Mouse (Mus musculus) liver, adult (tissue): ENCODE results near the gene Lhpp.

Experiments used
- GATA4 ChIP-seq: IDR thresholded peaks from 2 replicates; pipeline ENCODE4 v1.6.1; 2014; ENCODE audit warnings: mild to moderate bottlenecking, low read length; ENCODE audit not compliant: insufficient replicate concordance

Gene Lhpp

DNA sequence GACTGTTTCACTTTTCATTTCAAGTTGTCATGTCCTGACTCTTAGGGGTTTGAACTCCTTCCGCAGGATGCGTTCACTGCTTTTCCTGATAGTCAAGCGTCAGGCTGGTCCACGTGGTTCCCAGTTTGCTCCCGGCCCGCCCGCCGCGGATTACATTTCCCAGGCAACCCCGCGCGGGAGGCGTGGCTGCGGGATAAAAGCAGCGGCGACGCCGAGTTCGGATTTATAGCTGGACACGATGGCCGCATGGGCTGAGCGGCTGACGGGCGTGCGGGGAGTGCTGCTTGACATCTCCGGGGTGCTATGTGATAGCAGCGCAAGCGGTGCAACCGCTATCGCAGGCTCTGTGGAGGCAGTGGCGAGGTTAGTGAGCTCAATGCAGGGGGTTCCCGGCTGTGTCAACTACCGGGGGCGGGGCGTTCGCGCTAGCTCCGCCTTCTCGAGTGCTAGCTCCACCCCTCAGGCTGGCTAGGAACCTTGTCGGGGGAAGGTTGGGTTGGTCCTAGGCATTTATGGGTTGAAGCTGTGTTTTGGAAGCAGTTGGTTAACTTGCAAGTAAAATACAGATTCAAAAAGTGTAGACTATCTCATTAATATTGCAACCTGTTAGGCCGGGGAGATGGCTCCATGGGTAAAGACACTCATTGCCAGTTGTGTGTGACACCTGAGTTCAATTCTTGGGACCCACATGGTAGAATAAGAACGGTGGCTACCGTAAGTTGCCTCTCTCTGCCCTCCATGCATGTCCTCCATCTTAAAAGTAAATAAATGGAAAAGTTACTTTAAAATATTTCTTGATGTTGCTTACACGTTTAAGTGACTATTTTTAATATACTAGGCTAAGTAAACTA lies at the start of gene Lhpp:
Gene Lhpp, plus strand, starts transcription at position 171 of the 851 bp plus-strand sequence.
- peak; percentile 13; the same call in 1 of the 2 replicates for TF ChIP-seq GATA4

DNA sequence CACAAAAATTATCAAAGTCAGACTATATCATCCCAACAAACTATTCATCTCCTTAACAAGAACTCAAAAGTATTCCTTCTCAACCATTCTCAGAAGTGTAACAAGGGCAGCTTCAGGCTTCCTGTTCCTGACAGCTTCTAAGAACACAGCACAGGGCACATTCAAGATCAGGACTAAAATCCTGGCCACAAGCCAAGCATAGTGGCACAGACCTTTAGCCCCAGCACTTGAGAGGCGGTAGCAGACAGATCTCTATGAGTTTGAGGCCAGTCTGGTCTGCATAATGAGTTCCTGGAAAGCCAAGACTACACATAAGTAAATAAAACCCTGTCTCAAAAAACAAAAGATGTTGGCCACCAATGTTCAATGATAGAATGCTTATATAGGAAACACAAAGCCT lies 44.6 kb upstream of the Lhpp start:
- TF ChIP-seq GATA4: no peak

GRCm38 (mm10) chr7:132568817-132569216 lies 41.6 kb upstream of the Lhpp start:
- TF ChIP-seq GATA4: no peak

DNA sequence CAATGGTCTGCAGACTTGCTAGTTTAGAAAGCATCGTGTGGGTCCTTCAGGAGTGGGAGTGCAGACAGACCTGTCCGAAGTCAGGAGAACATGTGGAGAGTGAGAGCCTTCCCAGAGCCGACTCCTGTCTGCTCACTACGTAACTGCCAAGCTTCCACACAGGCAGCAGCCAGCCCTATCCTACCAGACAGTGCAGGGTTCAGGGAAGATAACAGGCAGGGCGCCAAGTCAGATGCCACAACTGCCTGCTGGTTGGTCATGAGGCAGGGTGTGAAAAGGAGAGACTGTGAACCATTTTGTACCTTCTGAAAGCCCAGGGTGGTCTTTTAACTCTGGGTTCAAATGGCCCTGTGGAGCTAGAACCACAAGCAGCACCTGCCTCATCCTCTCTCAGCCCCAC lies 40.4 kb upstream of the Lhpp start:
- TF ChIP-seq GATA4: no peak

DNA sequence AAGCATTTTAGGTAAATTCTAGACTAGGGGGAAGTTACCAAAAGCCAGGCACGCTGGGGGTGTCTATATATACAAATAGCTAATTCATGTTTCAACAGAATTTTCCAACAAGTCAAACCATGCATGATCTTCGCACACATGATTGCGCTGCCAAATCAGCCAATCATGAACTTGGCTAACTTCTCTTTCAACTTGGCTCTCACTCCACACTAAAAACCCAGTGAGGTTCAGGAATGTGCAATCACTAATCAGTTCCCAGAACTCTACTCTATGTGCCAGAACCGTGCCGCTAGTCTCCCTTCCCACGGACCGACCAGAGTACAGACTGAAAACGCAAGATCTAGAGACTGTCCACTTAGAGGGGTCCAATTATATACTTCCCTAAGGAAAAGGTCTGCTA lies 39.0 kb upstream of the Lhpp start:
- TF ChIP-seq GATA4: peak; percentile 43; the same call in 1 of the 2 replicates

DNA sequence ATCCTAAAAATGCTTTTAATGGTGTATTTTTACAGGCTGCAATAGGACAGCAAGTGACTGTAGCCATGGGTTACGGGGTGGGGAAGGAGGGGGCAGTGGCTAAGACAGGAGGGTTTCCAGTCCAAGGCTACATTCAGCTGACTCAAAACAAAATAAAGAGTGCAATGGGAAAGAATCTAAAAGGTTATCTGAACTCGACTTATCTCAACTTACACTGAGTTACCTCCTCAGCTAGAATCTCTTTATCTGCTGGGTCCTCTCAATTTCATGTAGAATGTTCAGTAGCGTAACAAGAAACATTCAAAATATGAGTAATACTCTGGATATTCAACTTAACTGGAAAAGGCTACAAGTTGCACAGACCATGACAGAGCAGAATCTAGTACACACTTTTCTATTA lies 37.7 kb upstream of the Lhpp start:
- no peak for TF ChIP-seq GATA4

DNA sequence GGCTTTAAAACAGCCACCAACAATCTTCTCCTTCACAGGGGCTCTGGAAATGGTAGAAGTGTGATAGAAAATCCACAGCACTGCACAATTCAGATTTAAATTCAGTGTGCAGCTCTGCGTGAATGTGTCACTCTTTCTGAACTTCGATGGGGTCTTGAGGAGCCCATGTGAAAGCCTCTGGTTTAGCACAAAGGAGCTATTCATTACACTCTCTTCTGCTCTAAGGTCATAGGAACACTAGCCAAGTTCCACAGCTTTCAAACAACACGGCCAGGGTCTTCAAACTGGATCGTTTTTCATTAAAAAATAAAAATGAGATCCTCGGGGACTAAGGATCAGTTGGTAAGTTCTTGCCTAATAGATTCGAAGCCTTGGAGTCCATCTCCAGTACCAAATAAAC lies 37.2 kb upstream of the Lhpp start:
- TF ChIP-seq GATA4: no peak

GRCm38 (mm10) chr7:132574646-132575045 lies 35.8 kb upstream of the Lhpp start:
- TF ChIP-seq GATA4: no peak

DNA sequence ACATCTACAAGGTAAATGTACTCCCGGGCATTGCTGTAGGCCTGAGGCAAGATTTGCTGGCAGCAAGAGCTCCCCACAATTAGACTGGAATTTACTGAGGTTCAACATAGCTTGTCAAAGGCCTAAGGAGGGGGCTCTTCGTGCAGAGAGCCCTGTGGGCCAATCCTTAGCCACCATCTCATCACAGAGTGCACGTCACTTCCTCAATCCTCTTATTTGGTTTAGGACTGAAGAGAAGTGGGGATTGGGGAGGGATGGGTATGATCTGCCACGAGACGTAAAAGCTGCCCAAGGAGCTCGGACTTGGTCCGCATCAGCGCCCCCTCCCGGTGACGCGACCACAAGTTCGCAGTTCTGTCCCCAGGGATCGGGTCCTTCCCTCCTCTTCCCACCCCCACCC lies 34.8 kb upstream of the Lhpp start:
- no peak for TF ChIP-seq GATA4

DNA sequence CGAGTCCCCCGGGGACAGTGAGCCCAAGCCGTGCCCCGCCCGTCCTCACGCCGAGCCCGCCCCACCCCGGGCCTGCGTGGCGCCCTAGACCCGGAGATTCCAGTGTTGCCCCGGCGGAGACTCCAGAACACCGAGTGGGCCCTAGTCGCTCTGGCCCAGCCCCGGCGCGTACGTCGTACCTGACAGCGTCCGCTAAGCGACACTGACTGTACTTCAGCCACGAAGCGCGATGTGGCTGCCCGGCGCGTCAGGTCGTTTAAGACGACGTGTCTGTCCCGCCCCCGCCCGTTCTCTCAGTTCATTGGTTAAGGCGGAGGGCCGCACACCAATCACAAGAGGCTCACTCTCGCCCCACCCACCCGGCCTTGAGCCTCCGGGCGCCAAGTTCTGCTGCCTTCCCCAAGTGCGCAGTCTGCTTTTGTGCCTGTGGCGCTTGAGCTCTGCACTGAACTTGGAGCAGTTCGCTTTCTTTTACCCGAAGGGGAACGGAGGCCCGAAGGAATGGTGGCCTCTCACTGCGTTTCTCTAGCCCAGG lies 34.3 kb upstream of the Lhpp start, which contains the start of gene Oat:
Gene Oat, minus strand, starts transcription at position 283 of the 535 bp plus-strand sequence.
- no peak for TF ChIP-seq GATA4

DNA sequence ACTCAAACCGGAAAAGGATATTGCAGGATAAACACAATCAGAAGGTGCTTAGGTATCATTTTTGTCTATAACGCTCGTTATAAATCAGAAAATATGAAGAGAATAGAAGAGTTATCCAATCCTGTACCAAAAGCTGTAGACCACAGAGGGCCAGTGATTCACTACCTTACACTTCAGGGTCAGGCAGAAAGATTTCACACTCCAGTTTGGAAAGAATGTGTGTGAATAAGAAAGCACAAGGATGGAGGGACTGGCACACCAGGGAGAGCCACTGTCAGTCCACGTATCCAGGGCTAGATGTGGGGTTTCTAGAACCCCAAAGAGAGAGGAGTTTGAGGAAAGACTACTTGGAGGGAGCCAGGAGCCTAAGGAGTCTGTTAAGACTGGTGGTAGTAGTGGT lies 33.5 kb upstream of the Lhpp start:
- no peak for TF ChIP-seq GATA4

DNA sequence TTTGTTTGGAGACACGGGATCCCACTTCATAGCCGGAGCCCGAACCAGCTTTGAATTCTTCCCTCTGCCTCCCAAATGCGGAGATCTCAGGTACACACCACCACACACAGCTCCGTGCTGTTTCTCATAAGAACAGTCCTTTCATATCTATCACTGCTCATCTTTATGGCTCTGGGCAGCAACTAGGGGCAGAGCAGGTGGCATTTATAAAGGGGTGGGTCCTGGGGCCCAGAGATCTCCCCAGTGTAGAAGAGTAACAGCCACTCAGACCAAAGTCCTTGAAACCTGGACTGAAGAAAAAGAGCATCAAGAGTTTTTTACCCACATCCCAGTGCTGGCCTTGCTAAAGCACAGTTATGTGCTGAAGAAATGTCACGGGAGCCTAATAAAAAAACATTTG lies 29.9 kb upstream of the Lhpp start:
- no peak for TF ChIP-seq GATA4

DNA sequence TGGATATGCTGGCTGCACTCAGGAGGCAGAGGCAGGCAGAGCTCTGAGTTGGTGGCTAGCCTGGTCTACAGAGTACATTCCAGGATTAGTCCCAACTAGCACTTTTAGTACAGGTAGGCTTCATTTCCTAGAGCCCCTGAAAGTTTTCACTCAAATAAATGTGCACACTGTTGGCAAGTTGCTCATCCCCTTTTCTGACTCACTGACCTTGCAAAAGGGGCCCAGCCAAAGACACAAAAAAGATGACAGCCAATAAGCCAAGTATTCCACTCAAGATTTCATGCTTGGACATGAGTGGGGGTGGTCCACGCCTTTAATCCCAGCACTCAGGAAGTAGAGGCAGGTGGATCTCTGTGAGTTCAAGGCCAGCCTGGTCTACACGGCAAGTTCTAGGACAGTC lies 29.0 kb upstream of the Lhpp start:
- TF ChIP-seq GATA4: no peak

DNA sequence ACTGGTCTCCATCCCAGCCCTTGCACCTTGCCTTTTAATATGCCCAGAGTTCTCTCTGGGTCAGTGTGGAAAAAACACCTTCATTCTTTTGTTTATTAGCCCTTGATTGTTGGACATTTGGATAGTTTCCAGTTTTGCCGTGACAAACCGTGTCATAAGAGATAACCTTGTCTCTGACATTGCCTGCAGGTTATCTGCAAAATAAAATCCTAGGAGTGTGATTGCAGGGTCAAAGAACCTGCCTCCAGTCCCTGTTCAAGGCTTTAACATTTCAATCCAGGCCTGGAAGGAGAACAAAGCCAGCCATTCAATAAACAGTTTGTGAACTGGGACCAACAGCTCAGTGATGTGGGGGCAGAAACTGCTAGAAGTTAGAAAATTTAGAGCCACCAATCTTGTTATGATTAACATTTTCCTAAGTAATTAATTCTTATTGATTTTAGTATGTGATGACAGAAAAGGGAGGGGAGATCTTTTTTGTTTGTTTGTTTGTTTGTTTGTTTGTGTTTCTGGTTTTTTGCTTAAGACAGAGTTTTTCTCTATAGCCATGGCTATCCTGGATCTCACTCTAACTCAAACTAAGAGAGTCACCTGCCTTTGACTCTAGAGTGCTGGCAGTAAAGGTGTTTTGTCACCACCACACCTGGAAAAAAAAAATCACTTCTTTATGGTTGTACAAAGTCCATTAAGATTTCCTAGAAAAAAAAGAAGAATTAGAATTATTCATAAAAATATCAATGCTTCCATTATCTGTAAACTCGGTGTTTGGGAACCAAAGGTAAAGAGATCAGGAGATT lies 24.5 kb upstream of the Lhpp start:
- no peak for TF ChIP-seq GATA4

GRCm38 (mm10) chr7:132587167-132587566 lies 23.3 kb upstream of the Lhpp start:
- TF ChIP-seq GATA4: no peak

DNA sequence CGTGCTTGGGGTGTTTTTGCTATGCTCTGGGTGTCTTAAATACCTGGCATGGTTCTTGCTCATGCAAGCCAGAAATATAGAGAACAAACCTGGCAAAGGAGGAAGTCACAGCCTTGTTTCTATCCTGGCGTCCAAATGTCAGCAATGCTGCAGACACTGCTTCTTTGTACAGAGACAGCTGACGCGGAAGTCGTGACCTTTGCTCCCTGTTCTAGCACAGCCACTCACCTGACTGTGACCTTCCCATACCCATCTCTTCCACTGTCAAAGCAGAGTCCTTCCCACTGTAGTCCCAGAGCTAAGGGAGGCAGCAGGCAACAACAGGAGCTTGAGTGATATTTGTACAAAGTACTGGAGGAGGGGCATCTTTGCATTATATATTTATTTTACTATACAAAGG lies 20.8 kb upstream of the Lhpp start:
- TF ChIP-seq GATA4: no peak
